Mouse (Mus musculus): ENCODE measurements around the gene Tmem150a.

Tmem150a gene

DNA sequence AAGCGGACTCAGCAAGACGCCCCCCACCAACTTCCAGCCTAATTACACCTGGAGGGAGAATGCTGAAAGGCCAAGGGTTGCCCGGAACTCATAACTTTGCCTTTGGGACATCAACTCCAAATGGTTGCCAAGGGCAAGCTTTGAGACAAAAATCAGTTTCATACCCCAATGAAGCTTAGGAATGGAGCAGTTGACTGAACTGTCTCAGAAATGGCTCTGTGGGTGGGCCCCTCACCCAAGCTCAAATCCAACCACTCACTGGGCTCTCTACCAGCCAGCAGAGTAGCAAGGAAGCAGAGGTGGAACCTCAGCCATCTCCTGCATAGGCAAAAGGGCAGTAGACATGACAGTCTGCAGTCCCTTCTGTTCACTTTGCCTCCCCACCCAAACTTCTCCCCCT is 32.6 kb downstream of the Tmem150a start:
- in situ Hi-C loops (cut with MboI; ENCODE audit: low pct_unique_long_range_greater_than_20kb in 1 of 2, low sequenced_read_pairs in 2 of 2, unreplicated experiment in 1 of 2) = loop anchor here in 1 of 2 experiments (5.0 kb wide), 1 partner anchor 206 kb away; no protein-coding TSS in a partner anchor

DNA sequence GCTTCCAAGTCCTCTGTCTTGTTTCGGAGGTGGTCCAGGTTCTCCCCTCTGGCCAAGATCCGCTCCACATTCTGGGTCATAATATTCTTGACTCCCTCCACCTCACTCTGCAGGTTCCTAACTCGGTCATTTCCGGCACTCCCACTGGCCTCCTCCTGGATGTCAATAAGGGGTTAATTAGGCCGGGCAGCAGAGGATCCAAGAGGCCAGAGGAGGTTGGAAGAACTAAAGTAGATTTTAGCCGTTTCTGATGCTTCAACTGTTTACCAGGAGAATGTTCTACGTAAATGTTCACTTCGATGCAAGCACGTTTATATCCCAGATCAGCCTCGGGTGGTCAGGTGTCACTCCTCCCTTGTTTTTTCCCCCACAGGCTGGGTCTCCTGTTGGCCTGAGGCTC is 33.0 kb downstream of the Tmem150a start:
- in situ Hi-C loops (cut with MboI; ENCODE audit: low pct_unique_long_range_greater_than_20kb in 1 of 2, low sequenced_read_pairs in 2 of 2, unreplicated experiment in 1 of 2) = loop anchor here in 1 of 2 experiments (5.0 kb wide), 1 partner anchor 206 kb away; no protein-coding TSS in a partner anchor

DNA sequence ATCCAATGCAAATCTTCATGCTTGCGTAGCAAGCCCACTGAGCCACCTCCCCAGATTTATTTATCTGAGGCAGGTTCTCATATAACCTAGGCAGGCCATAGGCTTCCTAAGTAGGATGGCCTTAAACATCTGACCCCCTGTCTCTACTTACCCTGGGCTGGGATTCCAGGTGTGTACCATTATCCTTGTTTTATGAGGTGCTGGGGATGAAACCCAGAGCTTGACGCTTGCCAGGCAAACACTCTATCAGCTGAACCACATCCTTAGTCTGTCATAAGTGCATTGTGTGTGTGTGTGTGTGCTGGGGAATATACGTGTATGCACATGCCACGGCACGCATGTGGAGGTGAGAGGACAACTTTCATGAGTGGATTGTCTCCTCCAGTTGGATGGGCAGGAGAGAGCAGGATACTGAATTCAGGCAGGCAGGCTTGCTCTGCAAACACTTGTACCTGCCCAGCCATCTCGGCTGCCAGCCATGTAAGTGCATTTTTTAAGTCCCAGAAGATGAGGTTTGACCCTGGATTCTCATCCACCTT is 33.6 kb downstream of the Tmem150a start:
- in situ Hi-C loops (cut with MboI; ENCODE audit: low pct_unique_long_range_greater_than_20kb in 1 of 2, low sequenced_read_pairs in 2 of 2, unreplicated experiment in 1 of 2) = loop anchor here in 1 of 2 experiments (5.0 kb wide), 1 partner anchor 207 kb away; no protein-coding TSS in a partner anchor

DNA sequence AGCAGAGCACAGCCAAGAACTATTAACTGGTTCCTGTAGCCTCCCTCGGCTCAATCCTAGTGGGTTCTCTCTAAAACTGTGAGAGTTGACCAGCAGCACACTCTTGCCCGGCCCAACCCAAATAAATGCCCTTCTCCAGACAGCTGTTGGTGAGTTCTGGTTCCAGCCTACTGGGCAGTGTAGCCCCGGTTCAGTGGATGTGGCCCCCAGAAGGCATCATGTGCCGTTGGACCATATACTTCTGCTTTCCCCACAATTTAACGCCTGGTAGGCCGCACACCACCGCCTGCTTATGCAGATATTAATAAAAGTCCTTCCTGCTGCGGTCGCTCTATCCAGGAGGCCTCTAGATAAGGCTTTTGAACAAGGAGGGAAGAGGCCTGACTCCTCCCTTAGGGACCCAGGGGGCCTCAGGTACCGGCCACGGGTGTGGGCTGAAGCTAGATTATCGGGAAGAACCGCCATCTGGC is 34.3 kb downstream of the Tmem150a start:
- in situ Hi-C loops (cut with MboI; ENCODE audit: low pct_unique_long_range_greater_than_20kb in 1 of 2, low sequenced_read_pairs in 2 of 2, unreplicated experiment in 1 of 2) = loop anchor here in 1 of 2 experiments (5.0 kb wide), 1 partner anchor 207 kb away; no protein-coding TSS in a partner anchor

DNA sequence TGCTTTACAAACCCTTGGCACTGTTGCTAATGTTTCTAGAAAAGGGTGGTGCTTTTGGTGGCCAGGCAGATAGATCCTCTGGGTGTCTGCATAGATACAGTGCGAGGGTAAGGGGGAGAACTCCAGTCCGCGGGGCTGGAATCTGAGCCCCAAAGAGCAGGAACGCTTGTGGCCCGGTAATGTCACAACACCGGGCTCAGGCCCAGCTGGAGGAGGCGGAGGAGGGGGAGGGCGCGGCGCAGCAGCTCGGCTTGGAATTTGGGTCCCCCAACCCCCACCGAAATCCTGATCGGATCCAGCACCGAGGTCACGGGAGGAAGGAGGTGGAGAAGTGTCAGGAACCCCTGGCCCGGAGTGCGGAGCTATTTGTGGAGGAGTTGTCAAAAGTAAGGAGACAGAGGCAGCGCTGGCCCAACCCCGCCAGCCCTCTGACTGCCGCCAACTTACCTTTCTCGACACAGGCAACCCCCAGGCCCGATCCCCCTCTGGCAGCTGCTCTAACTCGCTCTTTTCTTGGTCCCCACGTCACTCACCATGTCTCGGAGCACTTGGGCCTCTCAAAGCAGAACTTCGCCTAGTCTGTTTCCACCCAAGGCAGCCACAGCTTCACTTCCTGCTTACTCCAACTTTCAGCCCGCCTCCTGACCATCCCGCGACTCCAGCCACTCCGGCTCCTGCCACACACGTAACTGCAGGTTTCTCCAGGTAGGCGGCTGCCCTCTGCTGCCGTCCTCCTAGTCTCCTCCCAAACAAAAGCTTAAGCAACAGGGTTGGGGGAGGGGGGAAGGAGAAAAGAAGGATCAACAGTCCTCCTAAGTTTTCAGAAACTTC is 34.9 kb downstream of the Tmem150a start, which contains the start of gene Vamp8:
Vamp8 (minus strand) TSS at position 763 of the 831 bp plus-strand sequence.
- in situ Hi-C loops (cut with MboI; ENCODE audit: low pct_unique_long_range_greater_than_20kb in 1 of 2, low sequenced_read_pairs in 2 of 2, unreplicated experiment in 1 of 2) = loop anchor here in 1 of 2 experiments (5.0 kb wide), 1 partner anchor 208 kb away; no protein-coding TSS in a partner anchor

DNA sequence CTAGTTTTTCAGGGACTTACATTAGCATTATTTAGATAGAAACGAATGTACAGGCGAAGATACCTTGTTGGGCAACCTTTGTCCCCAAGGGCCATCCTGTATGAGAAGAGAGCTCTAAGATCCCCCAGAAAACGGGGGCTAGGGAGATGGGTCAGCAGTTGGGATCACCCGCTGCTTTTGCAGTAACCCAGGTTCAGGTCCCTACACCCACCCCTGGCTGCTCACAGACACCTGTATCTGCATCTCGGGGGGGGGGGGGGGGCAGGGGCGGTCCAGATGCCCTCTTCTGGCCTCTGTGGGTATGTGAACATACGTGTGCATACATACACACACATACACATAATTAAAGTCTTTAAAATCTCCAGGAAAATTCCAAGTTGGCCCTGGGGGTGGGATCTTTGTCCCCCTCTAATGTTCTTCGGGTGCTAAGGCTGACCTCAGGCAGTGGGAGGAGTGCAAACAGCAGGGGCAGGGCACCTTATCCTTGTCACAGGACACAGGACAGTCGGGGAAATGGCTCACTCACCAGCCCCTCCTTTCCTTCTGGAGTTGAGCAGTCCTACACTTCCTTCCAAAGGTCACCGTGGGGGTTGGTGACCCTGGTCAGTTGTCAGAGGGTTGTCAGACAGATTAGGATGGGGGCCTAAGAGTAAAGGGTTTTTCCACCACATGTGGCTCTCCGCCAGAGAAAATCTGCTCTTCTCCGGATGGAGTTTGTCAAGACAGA is 35.7 kb downstream of the Tmem150a start:
- in situ Hi-C loops (cut with MboI; ENCODE audit: low pct_unique_long_range_greater_than_20kb in 1 of 2, low sequenced_read_pairs in 2 of 2, unreplicated experiment in 1 of 2) = no loop called here

DNA sequence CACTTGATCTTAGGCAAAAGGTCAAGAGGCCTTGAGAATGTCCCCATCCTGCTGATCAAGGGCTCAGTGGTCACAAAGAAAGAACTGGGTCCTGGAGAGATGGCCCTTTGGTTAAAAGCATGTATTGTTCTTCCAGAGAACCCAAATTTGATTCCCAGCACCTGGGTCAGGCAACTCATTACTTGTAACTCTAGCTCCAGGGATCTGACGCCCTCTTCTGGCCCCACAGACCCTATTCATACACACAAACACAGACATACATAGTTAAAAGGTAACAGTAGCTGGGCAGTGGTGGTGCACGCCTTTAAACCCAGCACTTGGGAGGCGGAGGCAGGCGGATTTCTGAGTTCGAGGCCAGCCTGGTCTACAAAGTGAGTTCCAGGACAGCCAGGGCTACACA is 37.1 kb downstream of the Tmem150a start:
- in situ Hi-C loops (cut with MboI; ENCODE audit: low pct_unique_long_range_greater_than_20kb in 1 of 2, low sequenced_read_pairs in 2 of 2, unreplicated experiment in 1 of 2) = no loop called here

DNA sequence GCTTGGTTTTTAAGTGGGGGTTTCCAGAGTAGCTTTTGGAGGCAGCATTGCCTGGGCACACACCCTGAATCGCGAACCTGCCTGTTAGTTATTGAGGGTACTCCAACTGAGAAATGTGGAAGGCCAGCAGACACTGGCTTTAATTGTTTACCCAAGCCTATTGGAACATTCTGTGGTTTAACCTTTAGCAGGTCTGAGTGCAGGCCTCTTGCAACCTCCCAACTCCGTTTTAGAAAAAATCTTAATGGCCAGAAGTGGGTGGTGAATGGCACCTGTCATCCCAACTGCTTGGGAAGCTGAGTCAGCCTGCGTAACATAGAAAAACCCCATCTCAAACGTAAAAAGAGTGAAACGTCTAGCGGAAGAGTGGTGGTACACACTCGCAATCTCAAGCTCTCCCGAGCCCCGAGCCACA is 41.6 kb downstream of the Tmem150a start:
- in situ Hi-C loops (cut with MboI; ENCODE audit: low pct_unique_long_range_greater_than_20kb in 1 of 2, low sequenced_read_pairs in 2 of 2, unreplicated experiment in 1 of 2) = no loop called here

DNA sequence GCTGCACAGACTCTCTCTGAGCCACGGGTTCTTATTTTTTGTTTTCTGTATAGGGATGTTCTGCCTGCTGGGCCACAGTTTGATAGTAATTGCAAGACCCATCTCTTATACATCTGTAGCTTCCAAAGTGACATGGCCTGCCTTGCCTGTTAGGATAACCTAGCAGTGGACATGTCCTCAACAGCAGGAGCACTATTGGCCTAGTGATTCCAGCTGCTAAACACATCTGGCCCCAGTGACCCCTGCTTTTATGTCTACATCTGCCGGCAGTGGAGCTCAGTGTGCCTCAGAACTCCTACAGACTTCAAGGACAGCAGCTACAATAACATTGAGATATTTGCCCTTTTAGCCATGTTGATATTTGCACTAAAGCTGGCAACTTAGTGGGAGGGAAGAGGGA is 44.7 kb downstream of the Tmem150a start:
- in situ Hi-C loops (cut with MboI; ENCODE audit: low pct_unique_long_range_greater_than_20kb in 1 of 2, low sequenced_read_pairs in 2 of 2, unreplicated experiment in 1 of 2) = loop anchor here in 1 of 2 experiments (25.0 kb wide), 1 partner anchor 437 kb away; no protein-coding TSS in a partner anchor

DNA sequence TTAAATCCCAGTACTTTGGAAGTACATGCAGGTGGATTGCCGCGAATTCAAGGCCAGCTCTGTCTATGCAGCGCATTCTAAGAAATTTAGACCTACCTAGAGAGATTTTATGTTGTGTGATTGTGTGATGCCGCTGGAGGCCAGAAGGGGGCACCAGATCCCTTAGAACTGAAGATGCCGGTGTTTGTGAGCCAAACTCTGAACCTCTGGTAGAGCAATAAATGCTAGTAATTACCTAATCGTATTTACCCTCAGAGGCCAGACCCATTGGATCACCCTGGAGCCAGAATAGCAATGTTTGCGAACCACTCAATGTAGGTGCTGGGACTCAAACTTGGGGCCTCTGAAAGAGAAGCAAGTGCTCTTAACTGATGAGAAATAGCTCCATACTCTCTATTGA is 46.6 kb downstream of the Tmem150a start:
- in situ Hi-C loops (cut with MboI; ENCODE audit: low pct_unique_long_range_greater_than_20kb in 1 of 2, low sequenced_read_pairs in 2 of 2, unreplicated experiment in 1 of 2) = loop anchor here in 1 of 2 experiments (25.0 kb wide), 1 partner anchor 435 kb away; no protein-coding TSS in a partner anchor

DNA sequence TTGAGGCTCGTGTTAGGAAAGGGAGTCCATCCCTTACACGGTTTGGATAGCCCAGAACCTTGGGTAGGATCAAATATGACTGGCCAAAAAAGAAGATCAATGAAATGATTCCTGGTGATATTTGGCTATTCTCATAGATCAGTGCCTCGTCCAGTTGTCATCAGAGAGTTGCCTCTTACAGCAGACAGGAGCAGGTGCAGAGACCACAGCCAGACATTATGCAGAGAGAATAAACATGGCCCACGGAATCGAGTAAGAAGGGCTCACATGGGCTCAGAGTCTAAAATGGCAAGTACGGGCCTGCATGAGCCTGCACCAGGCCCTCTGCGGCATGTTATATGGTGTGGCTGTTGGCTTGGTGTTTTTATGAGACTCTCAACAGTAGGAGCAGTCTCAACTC is 50.1 kb downstream of the Tmem150a start:
- in situ Hi-C loops (cut with MboI; ENCODE audit: low pct_unique_long_range_greater_than_20kb in 1 of 2, low sequenced_read_pairs in 2 of 2, unreplicated experiment in 1 of 2) = loop anchor here (5.0 to 25.0 kb wide), 2 partner anchors 123 to 432 kb away; no protein-coding TSS in a partner anchor

DNA sequence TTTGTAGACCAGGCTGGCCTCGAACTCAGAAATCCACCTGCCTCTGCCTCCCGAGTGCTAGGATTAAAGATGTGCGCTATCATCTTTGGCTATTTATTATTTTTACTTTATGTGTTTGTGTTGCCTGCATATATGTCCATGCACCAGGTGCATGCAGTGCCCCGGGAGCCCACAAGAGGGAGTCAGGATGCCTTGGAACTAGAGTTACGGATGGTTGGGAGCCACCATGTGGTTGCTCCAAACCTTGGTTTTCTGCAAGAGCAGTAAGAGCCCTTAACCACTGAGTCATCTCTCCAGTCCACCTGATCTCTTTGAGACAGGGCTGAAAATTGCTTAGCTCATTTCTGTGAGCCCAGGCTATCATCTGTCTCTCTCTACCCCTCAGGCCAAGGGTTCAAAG is 51.9 kb downstream of the Tmem150a start:
- in situ Hi-C loops (cut with MboI; ENCODE audit: low pct_unique_long_range_greater_than_20kb in 1 of 2, low sequenced_read_pairs in 2 of 2, unreplicated experiment in 1 of 2) = loop anchor here (5.0 to 25.0 kb wide), 2 partner anchors 125 to 430 kb away; no protein-coding TSS in a partner anchor
